Mouse (Mus musculus) urinary bladder, postnatal 4 days (tissue): Measurements from ENCODE around the gene Icosl.
"Not testable (repeated sequence)": the region's sequence is repeated elsewhere in the genome, so short reads cannot be mapped to it uniquely, and the experiment has no call there.

ENCODE experiments used
- DNase-seq, 2 experiments: peaks; one replicate each; pipeline ENCODE4 v3.0.0; 2021 to 2022; ENCODE audit warnings: low spot score in 2 of 2

Gene Icosl

DNA sequence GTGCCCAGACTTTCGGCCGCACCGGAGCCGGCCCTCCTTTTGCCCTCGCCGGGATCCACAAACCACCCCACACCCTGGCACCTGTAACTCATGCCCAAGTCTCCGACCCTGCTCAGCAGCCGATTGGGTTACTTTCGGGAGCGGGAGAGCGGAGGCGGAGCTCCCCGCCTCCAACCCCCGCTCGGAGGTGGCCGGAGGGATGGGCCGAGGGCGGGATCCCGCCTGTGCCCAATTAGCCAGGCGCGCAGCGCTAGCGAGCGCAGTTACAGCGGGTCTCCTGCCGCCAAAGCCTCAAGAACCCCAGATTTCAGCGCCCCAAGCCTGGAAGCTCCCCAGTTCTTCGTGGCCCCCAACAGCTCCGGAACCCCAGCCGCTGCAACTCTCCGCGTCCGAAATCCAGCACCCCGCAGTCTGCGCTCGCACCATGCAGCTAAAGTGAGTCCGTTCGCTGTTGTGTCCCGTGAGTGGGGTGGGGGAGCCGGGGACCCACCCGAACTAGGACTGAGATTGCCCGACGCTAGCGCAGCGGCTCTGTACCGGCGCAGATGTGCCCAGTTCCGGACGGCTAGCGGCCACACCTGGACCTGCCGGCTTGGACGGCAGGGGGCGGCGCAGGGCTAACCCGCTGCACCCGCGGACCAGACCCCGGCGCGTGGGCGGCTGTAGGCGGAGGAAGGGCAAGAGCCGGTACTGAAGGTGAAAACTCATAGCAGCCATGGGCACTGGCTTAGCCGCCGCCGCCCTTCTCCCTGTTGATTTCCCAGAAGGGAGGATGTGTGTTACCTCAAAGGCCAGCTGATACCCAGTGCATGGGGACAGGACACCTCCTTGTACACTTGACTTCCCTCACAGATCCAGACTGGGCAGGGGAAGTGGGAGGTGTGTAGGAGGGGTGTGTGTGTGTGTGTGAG, at the start of gene Icosl:
Gene Icosl (plus strand): TSS at position 202 of the 911 bp plus-strand sequence.
- DNase-seq: peak; percentile 82 to 83

DNA sequence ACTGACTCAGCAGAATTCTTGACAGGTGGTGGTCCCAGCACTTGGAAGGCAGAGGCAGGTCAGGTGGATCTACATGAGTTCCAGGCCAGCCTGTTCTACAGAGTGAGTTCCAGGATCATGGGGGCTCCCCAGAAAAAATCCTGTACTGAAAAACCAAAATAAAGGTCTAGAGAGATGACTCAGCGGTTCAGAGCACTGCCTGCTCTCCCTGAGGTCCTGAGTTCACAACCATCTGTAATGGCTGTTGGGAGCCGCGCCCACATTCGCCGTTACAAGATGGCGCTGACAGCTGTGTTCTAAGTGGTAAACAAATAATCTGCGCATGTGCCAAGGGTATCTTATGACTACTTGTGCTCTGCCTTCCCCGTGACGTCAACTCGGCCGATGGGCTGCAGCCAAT, 49.1 kb upstream of the Icosl start:
- not testable (repeated sequence) for DNase-seq

GRCm38 (mm10) chr10:78025453-78025852, 43.6 kb upstream of the Icosl start:
- not testable (repeated sequence) for DNase-seq

GRCm38 (mm10) chr10:78028129-78028528, 41.0 kb upstream of the Icosl start:
- DNase-seq: peak; percentile 54 to 71

- DNase-seq: no peak
Observed at GRCm38 (mm10) chr10:78029080-78029479, 40.0 kb upstream of the Icosl start.

DNA sequence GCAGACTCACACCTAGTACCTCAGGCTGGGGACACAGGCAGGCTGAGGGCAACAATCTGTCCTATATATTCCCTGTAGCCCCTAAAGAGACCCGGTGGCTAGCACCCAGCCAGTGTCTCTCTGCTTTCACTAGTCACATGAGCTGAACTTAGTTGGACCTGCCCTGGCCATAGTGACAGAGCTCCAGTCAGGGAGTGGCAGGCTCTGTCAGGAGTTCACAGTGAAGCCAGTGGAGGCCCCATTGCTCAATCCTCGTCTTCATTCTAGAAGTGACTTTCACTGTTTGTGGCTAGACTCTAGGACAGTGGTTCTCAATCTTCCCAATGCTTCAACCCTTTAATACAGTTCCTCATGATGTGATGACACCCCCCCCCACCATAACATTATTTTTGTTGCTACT, 37.1 kb upstream of the Icosl start:
- DNase-seq: no peak

GRCm38 (mm10) chr10:78037139-78037538, 32.0 kb upstream of the Icosl start:
- DNase-seq: no peak

DNA sequence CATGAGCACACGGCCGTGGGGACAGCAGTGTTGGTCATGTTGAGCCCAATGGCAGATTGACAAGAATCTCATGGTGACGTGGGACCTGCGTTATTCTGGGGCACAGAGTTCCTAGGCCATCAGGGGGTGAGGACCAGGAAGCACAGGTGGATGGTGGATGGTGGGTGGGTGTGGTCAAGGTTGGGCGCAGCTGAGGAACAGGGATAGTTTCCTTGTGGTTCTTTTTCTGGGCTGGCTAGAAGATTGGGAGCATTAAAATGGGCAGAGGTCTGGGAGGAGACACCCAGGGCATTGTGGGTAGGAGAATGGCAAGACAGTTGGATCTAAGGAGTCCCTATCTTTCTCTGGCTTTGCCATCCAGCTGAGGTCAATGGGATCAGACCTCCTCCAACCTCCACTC, 27.5 kb upstream of the Icosl start, which contains the start of gene Dnmt3l:
Gene Dnmt3l (plus strand): TSS at position 301 of the 400 bp plus-strand sequence.
- DNase-seq: no peak

GRCm38 (mm10) chr10:78042096-78042495, 27.0 kb upstream of the Icosl start:
- no peak for DNase-seq

DNA sequence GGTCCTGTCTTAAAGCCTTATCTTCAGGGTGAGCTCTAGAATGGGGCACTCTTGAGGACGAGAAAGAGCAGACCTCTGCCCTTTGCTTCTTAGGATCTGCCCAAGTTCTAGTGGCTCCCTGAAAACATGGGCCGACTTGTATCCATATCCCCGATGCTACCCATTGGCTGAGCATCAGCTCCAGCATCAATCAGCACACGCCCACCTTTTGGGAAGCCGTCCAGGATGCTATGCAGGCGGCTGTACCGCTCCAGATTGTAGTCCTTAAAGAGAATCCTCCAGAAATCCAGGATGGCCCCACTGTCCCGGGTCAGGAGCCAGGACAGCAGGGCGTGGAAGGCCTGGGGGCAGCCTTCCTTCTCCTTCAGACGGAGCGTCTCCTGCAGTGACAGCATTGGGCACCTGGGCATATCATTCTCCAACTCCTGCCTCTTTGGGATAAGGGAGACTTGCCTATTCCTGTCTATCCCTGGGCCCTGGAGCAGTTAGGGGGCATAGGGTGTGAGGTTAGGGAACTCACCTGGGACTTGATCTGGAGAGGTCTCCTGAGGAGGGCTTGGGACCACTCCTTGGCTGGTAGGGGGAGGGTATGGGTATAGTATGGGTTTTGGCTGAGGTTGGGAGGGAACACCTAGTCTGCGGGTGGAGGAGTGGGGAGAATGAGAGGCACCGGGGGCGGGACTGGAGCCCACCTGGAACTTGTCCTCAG, 26.3 kb upstream of the Icosl start:
- DNase-seq: no peak

GRCm38 (mm10) chr10:78043406-78043836, 25.7 kb upstream of the Icosl start, which contains the start of gene Aire:
Gene Aire, minus strand, starts transcription at chr10:78043610.
- DNase-seq: no peak

- DNase-seq: no peak
Observed at GRCm38 (mm10) chr10:78044531-78044930, 24.6 kb upstream of the Icosl start.

DNA sequence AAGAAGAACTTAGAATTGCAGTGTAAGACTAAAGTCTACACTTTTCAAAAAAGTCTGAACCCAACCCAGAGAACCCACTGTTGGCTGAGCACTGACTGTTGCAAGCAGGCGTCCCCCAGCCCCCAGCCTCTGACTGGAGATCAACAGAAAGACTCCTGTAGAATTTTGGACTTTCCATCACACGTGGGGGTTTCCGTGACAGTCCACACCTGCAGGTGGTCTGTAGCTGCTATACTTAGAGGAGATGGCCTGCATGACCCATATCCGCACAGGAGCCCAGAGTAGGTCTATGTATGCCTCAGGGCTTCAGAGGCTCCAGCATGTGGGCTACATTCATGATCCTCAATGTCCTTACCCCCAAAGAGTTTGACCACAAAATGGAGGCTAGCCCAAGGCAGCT, 22.7 kb upstream of the Icosl start:
- no peak for DNase-seq

- no peak for DNase-seq
Observed at GRCm38 (mm10) chr10:78048061-78048730, 20.9 kb upstream of the Icosl start.

GRCm38 (mm10) chr10:78049519-78050035, 19.5 kb upstream of the Icosl start:
- no peak for DNase-seq

DNA sequence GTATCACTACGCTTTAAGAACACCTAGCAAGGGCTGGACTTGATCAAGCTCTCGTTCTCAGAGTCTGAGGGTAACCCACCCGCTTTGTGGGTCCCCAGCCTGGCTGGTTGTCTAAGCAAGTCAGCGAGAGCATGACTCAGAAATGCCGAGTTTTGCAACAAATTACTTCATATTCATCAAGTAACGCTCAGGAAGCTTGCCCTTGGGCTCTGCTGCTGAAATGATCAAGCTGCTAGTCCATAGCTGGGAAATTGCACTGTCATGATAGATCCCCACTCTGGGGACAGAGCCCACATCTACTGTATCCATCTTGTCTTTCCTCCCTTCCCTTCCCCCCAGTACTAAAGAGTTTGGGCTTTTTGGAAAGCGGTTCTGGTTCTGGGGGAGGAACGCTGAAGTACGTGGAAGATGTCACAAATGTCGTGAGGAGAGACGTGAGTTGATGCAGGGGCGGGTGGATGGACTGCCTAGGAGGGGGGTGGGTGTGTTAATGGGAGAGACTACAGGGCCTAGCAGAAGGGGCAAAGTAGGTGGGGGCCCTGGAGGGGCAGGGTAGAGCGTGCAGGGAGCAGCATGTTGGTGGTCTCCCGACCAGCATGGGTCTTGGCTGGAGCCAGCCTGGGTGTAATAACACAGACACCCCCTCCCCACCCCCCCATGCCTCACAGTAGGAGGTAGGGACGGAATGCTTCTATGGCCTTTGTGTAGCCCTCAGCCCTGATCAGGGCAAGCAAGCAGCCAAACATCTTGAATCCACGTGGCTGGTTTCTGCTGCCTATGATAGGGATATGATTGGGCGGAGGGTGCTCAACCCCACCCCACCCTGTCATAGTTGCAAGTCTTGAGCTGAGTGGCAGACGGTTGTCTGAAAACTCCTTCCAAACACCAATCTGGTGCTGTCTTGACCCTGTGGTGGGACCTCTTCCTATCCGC, 14.2 kb upstream of the Icosl start:
- DNase-seq: no peak

GRCm38 (mm10) chr10:78057056-78057455, 12.0 kb upstream of the Icosl start:
- no peak for DNase-seq

GRCm38 (mm10) chr10:78063122-78063521, 6.0 kb upstream of the Icosl start:
- DNase-seq: no peak

DNA sequence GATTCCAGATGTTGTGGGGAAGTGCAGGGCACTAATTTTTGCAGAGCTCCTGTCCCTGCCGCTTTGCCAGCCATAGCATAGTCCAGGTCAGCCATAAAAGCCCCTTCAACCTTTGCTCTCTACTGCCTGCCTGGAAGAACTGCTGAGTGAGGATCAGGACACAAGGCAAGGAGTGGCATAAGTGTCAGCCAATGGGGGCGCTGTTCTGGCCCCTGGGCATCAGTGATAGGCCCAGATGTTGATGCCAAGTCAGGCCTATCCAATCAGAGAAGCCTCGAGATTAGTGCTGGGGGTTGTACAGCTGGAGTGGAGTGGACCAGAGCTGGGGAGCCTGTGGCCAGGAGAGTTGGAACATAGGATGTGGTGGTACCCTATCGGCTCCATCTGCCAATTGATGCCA, 1.9 kb upstream of the Icosl start:
- no peak for DNase-seq

DNA sequence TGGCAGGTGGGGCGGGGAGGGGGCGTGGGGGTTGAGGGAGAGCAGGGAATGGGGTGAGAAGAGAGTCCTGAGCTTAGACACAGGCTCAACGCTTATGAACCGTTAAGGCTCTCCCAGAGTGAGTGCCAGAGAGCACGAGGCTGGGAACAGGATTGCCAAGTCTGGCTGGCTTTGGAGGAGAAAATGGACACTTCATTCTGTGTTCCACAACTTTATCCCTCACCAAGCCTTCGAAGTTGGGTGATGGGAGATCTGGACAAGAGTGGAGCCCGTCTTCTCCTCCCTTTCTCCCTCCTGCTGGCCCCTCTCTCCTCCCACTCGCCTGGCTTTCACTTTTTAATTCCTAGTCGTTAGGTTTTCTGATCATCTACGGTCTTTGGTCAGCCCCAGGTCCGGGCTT, 561 bp upstream of the Icosl start:
- DNase-seq: no peak

- no peak for DNase-seq
Observed at GRCm38 (mm10) chr10:78074151-78074550, 5.0 kb downstream of the Icosl start.
